Mouse (Mus musculus): ENCODE measurements at regions not wholly inside any gene's neighbourhood (a gene's known extent, or its start where the extent isn't known, plus 50 kb on each side); places are given as distances from the start of the nearest gene placed in this dataset.

- DNase-seq (ENCODE audit: low spot score in 2 of 2) = no peak
- intact Hi-C loops (cut with DNase I) = no loop called here
These were observed 212.4 kb downstream of the Srbd1 start for GRCm38 (mm10) chr17:85932360-85933132.

DNA sequence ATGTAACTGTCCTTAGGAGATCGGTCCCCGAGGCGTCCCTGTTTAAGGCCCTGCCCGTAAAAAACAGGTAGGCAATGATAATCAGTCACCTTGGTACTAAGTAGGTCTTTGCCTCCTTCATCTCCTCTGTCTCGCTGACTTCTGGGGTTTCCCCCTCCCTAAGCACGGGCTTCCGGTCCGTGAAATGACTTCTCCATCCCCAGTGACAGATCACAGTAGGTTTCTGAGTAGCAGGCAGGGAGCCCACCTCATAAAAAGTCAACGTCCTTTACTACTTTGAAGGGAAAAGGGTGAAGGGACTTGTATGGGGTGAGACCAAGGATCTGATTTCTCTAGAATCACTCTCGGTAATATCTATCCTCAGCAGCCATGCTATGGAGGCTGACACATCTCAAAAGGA is 213.0 kb downstream of the Srbd1 start:
- DNase-seq (ENCODE audit: low spot score in 2 of 2) = no peak
- intact Hi-C loops (cut with DNase I) = no loop called here

DNA sequence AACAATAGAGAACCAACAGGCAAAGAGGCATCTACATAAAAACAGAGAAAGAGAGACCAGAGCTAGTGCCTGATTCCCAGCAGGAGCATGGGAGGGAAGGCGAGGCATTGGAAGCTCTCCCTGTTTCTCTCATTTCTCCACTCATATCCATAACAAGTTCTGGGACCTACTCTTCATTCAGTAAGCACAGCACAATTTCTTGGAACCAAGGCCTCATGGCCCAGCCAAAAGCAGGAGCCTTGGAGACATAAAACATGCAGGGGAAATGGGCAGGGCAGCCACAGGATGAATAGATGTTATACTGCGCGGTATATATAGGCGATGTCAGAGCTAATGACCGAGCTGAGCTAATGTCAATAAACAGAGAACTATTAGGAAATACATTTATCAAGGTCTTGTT is 214.2 kb downstream of the Srbd1 start:
- intact Hi-C loops (cut with DNase I) = no loop called here
- DNase-seq (ENCODE audit: low spot score in 2 of 2) = no peak

DNA sequence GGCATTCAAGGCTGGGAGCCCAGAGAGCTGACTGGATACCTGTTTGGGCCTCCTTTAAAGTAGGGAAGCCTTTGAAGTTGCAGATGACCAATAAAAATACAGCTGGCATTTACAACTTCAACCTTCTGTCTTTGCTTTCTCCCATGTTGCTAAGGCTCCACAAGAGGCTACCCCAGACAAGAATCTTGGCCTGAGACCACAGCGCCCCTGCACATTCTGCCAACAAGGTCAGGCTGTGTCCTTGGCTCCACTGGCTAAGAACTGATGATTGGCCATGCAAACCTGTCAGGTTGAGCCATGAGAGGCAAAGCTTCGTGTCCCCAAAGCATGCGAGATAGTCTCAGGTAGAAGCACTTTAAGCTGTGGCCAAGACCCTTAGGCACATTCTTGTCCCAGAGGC is 214.6 kb downstream of the Srbd1 start:
- intact Hi-C loops (cut with DNase I) = no loop called here
- no peak for DNase-seq (ENCODE audit: low spot score in 2 of 2)

- intact Hi-C loops (cut with DNase I) = no loop called here
- no peak for DNase-seq (ENCODE audit: low spot score in 2 of 2)
These were observed 215.2 kb downstream of the Srbd1 start for GRCm38 (mm10) chr17:85929699-85930286.

DNA sequence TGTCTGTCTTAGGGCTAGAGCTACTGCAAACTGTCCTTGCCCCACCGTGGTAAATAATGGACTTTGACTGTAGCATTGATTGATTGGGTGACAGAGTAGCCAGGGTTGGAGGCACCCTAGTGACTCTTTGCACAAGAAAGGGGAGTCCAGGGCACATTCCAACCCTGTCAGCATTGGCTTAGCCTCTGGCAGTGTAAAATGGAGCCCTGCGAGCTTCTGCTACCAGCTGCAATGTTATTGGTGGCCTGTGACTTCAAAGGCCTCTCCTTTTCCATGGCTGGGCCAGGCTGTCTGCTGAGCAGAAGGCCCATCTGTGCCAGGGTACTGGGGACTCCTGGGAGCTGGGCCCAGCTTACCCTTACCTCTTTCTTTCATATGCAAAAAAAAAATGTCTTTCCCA is 216.4 kb downstream of the Srbd1 start:
- intact Hi-C loops (cut with DNase I) = no loop called here
- no peak for DNase-seq (ENCODE audit: low spot score in 2 of 2)

GRCm38 (mm10) chr17:85927261-85927660 is 217.7 kb downstream of the Srbd1 start:
- intact Hi-C loops (cut with DNase I) = no loop called here
- DNase-seq (ENCODE audit: low spot score in 2 of 2) = peak in 1 of 2 experiments; percentile 63

DNA sequence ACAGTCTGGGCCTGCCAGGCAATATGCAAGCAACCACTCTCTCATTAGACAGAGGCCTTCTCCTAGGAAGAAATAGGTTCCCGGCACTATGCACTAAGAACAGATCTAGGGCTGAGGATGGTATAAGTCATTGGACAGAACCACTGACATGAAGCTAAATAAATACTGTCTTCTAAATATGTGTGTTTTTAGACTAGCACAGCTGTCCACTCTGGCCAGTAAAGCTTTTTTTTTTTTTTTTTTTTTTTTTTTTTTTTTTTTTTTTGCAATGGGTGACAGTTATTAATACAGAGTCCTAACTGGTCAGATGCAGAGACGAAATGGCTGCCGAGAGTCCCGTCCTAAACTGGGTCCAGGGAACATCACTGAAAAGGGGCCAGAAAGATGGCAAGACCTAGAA is 218.9 kb downstream of the Srbd1 start:
- intact Hi-C loops (cut with DNase I) = no loop called here
- no peak for DNase-seq (ENCODE audit: low spot score in 2 of 2)

DNA sequence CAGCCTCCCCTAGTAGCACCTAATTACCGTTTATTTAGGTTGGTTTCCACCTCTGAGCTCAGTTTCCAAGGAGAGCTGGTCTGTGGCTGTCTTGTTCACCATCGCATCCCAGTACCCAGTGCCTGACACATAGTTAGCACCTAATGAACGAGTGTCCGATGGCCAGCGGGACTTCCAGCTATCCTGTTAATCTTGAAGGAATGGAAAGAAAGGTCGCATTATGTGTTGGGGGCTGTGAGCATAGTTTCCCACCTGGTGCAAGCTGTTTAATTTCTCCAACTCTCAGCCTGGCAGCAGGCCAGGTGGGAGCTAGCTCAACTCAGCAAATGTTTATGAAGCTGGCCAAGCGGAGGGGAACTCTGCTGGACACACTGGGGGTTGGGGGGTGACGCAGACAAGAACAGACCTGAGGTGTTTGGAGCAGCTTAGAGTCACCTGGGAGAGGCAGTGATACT is 223.7 kb downstream of the Srbd1 start:
- DNase-seq (ENCODE audit: low spot score in 2 of 2) = no peak
- intact Hi-C loops (cut with DNase I) = no loop called here

GRCm38 (mm10) chr17:85919868-85920267 is 225.1 kb downstream of the Srbd1 start:
- no peak for DNase-seq (ENCODE audit: low spot score in 2 of 2)
- intact Hi-C loops (cut with DNase I) = no loop called here

- DNase-seq (ENCODE audit: low spot score in 2 of 2) = no peak
- intact Hi-C loops (cut with DNase I) = no loop called here
These were observed 227.8 kb upstream of the Six2 start for GRCm38 (mm10) chr17:85915870-85916269.

DNA sequence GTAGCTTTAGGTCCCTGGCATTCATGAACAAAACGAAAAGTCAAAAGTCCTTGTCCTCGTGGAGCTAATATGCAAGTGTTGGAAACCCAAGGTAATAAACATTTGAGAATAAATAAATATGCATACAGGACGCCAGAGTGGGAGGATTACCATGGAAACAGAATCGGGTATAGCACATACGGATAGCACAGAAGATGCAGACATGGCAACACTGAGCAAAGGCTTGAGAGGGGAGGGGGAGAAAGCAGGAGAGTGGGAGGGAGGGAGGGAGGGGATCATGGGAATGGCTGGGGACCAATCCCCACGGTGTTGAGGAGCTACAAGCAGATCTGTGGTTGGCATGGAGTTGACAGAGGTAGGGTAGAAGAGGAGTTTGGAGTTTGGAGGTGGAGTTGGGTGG is 226.0 kb upstream of the Six2 start:
- peak; percentile 8 to 17 for DNase-seq (ENCODE audit: low spot score in 2 of 2)
- intact Hi-C loops (cut with DNase I) = no loop called here

- intact Hi-C loops (cut with DNase I) = no loop called here
- DNase-seq (ENCODE audit: low spot score in 2 of 2) = no peak
These were observed 220.6 kb upstream of the Six2 start for GRCm38 (mm10) chr17:85908709-85909108.

GRCm38 (mm10) chr17:85906597-85907187 is 218.6 kb upstream of the Six2 start:
- DNase-seq (ENCODE audit: low spot score in 2 of 2) = no peak
- intact Hi-C loops (cut with DNase I) = no loop called here

- intact Hi-C loops (cut with DNase I) = no loop called here
- no peak for DNase-seq (ENCODE audit: low spot score in 2 of 2)
These were observed 214.5 kb upstream of the Six2 start for GRCm38 (mm10) chr17:85902575-85902974.

GRCm38 (mm10) chr17:85899096-85899495 is 211.0 kb upstream of the Six2 start:
- no peak for DNase-seq (ENCODE audit: low spot score in 2 of 2)
- intact Hi-C loops (cut with DNase I) = no loop called here

GRCm38 (mm10) chr17:85895978-85896377 is 207.9 kb upstream of the Six2 start:
- intact Hi-C loops (cut with DNase I) = no loop called here
- no peak for DNase-seq (ENCODE audit: low spot score in 2 of 2)

- DNase-seq (ENCODE audit: low spot score in 2 of 2) = no peak
- intact Hi-C loops (cut with DNase I) = no loop called here
These were observed 203.2 kb upstream of the Six2 start for GRCm38 (mm10) chr17:85891243-85891642.

- intact Hi-C loops (cut with DNase I) = no loop called here
- DNase-seq (ENCODE audit: low spot score in 2 of 2) = no peak
These were observed 201.9 kb upstream of the Six2 start for GRCm38 (mm10) chr17:85889746-85890532.

Measured in left cerebral cortex, postnatal 25 days (tissue).